Mouse (Mus musculus) ES-Bruce4 (cell line): ENCODE data around the gene Card10. TPM values are rescaled to one million over a fixed set of nuclear protein-coding genes. Genes with fewer than 3 reads are reported as not detected.

Source experiments
- H3K27ac ChIP-seq: 2 replicates; pipeline ENCODE4 v1.5.1; 2012; ENCODE audit warnings: low read length, inconsistent platforms; ENCODE audit not compliant: insufficient read depth
- H3K27me3 ChIP-seq: 2 replicates; pipeline ENCODE4 v1.6.1; 2012; ENCODE audit warnings: mild to moderate bottlenecking, low read length, inconsistent platforms; ENCODE audit not compliant: control insufficient read depth, poor library complexity, insufficient read depth, severe bottlenecking
- H3K36me3 ChIP-seq: 2 replicates; pipeline ENCODE4 v1.6.1; 2012; ENCODE audit warnings: inconsistent platforms, mild to moderate bottlenecking, low read length, moderate library complexity; ENCODE audit not compliant: control insufficient read depth, poor library complexity, insufficient read depth, severe bottlenecking
- H3K4me1 ChIP-seq: one replicate; pipeline ENCODE4 v1.8.1; 2011; ENCODE audit warnings: low read length; ENCODE audit not compliant: control insufficient read depth, insufficient read depth
- H3K4me3 ChIP-seq: 2 replicates; pipeline ENCODE4 v1.5.1; 2011; ENCODE audit warnings: low read depth, mild to moderate bottlenecking, low read length
- H3K9ac ChIP-seq: 2 replicates; pipeline ENCODE4 v1.6.1; 2012; ENCODE audit warnings: low read depth, mild to moderate bottlenecking, inconsistent platforms; ENCODE audit not compliant: poor library complexity, severe bottlenecking
- H3K9me3 ChIP-seq: replicated peaks from 2 replicates; pipeline ENCODE4 v1.6.1; 2012; ENCODE audit warnings: mild to moderate bottlenecking, low read length, inconsistent platforms; ENCODE audit not compliant: control insufficient read depth, poor library complexity, insufficient read depth, severe bottlenecking
- CTCF ChIP-seq: IDR thresholded peaks from one replicate; pipeline ENCODE4 v1.8.1; 2011; ENCODE audit warnings: low read depth, low read length
- EP300 ChIP-seq: IDR thresholded peaks from 2 replicates; pipeline ENCODE4 v1.6.1; 2011; ENCODE audit warnings: low read depth, low read length; ENCODE audit not compliant: insufficient read depth
- POLR2A ChIP-seq: IDR thresholded peaks from one replicate; pipeline ENCODE4 v1.8.1; 2011; ENCODE audit warnings: low read length; ENCODE audit not compliant: insufficient read depth
- polyA plus RNA-seq: library from polyadenylated mRNA; stranded (reverse); fragments of >200 nt; gene quantifications from 2 replicates; pipeline ENCODE4 v1.2.4, GENCODE M21; 2011; ENCODE audit warnings: low read depth; ENCODE audit not compliant: missing spikeins, insufficient read depth, insufficient read length

The Card10 gene
- polyA plus RNA-seq, 1 experiment, result 19.6 TPM

DNA sequence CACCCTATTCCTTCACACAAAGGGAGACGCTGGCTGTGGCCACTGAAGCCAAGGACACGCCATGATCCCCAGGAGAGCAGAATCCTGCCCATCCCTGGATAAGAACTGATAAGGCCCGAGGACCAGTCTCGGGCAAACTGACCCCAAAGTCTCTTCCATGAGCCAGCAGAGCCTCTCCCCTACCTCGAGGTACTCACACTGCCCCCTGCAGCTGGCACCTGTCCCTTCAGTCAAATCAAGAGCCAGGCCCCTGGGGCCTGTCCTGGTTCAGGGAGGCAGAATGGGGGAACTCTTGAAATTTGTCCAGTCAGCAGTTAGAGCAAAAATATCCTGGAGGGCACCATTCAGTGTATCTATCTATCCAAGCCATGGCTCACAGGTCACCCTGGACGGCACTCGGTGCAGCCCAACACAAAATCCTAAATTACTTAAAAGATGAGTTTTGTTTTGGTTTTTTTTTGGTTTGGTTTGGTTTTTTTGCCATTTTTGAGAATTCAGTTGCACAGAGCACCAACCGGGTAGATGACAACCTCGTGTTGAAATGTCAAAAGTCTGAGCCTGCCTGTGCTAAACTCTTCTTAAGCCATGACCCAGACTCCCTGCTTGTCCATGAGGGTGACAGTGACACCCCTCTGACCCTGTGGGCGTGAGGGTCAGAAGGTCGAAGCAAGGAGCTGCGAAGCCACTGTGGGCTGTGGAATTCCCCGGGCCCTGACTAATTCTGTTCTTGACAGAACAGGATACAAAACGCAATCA lies 20.3 kb downstream of the Card10 start:
- TF ChIP-seq EP300 (no peak), CTCF (peak; percentile 24)
- Histone ChIP-seq H3K9ac (no peak overlapping the region), H3K4me1 (peaks cover 11% of the 10 kb centered on the region), H3K9me3 (no peaks in the 10 kb centered on the region), H3K27ac (no peak overlapping the region), H3K4me3 (no peak overlapping the region), H3K36me3 (no peaks in the 10 kb centered on the region), H3K27me3 (no peaks in the 10 kb centered on the region)

DNA sequence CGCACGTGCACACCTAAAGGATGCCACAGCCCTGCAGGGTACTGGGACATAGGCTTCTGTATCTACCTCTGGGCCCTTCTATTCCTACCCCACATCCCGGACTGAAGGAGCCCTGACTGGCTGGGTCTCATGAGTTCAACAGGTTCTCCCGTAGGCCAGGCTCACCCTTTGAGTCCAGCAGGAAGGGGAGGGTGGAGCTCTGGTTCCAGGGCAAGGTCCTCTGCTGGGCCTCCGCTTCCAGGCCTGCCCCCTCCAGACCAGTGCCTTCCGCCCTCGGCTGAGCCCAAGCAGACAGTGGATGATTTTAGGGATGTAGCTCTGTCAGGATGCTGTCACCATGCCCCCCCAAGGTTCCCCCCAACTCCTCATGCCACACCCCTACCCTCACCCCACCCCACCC lies 21.9 kb downstream of the Card10 start:
- no peaks in the 10 kb centered on the region for H3K36me3 ChIP-seq
- H3K9ac ChIP-seq, result no peak overlapping the region
- no peaks in the 10 kb centered on the region for H3K27me3 ChIP-seq
- H3K9me3 ChIP-seq, result no peaks in the 10 kb centered on the region
- H3K4me3 ChIP-seq, result no peak overlapping the region
- no peak for TF ChIP-seq POLR2A
- no peak for TF ChIP-seq CTCF
- TF ChIP-seq EP300, result no peak
- H3K4me1 ChIP-seq, result peaks cover 7% of the 10 kb centered on the region
- no peak overlapping the region for H3K27ac ChIP-seq

DNA sequence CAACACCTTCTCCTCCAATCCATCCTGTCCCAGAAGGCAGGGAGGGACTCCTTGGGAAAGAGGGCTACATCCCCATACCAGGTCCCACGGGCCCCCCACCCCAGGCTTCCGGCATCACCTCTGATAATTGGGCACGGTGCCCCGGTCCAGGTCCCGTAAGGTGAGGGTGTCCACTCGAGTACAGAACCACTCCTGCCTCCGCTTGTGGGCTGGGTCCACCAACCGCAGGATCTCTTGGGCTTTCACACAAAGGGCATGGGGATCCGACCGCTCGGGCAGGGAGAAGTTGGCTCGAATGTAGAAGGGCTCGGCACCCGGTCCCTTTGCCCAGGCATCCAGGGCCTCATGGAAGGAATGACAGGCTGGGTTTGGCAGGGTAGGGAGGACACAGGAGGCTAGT lies 22.5 kb downstream of the Card10 start:
- Histone ChIP-seq H3K27ac (no peak overlapping the region), H3K4me1 (peaks cover 7% of the 10 kb centered on the region), H3K9ac (no peak overlapping the region), H3K4me3 (no peak overlapping the region), H3K36me3 (peaks cover 3% of the 10 kb centered on the region; the same call in 1 of the 2 replicates), H3K9me3 (no peaks in the 10 kb centered on the region), H3K27me3 (no peaks in the 10 kb centered on the region)
- TF ChIP-seq CTCF (no peak), EP300 (no peak), POLR2A (no peak)

DNA sequence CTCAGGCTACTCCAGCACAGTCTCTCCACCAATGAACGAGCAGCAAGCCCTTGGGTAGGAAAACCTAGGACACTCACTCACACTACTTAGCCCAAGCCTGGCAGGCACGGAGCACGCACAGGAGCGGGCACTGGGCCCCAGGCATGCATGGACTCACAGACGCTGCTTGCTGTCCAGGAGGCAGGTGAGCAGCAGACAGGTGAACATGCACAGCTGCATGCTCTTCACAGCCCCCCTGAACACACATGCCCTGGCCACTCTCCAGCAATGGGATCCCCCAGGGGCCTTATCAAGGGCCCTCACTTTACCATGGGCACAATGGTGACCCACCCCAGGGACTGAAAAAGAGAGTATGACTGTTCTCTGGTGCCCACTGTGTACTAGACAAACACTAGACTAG lies 23.2 kb downstream of the Card10 start:
- H3K9ac ChIP-seq, result no peak overlapping the region
- TF ChIP-seq CTCF (no peak), EP300 (no peak), POLR2A (no peak)

DNA sequence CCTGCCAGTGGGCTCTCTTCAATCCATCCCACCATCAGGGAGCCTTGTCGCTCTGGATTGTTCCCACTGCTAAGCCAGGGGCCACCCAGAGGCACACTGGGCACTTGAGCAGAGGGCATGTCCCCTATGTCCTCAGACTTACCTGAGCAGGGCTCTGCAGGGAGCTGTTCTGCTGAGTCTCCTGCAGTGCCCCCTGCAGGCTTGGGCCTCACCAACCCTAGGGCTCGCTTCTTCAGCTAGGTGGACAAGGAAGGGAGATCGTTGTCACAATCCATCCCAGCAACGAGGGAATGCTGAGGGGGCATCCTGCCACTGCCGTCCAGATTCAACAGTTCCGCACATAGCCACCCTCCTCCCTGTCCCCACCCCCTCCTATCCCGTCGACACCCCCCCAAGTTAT lies 23.6 kb downstream of the Card10 start:
- TF ChIP-seq EP300 (no peak), CTCF (peak; percentile 61)
- Histone ChIP-seq H3K9me3 (no peaks in the 10 kb centered on the region), H3K36me3 (peaks cover 6% of the 10 kb centered on the region; the same call in 1 of the 2 replicates), H3K27me3 (no peaks in the 10 kb centered on the region), H3K27ac (peak overlapping the region; percentile 62), H3K4me3 (no peak overlapping the region), H3K4me1 (peaks cover 7% of the 10 kb centered on the region), H3K9ac (no peak overlapping the region)

More for the DNA sequence above, 23.2 kb downstream of the Card10 start:
- Histone ChIP-seq H3K9me3 (no peaks in the 10 kb centered on the region), H3K36me3 (peaks cover 6% of the 10 kb centered on the region; the same call in 1 of the 2 replicates), H3K4me1 (peaks cover 7% of the 10 kb centered on the region), H3K27ac (no peak overlapping the region), H3K4me3 (no peak overlapping the region), H3K27me3 (no peaks in the 10 kb centered on the region)

DNA sequence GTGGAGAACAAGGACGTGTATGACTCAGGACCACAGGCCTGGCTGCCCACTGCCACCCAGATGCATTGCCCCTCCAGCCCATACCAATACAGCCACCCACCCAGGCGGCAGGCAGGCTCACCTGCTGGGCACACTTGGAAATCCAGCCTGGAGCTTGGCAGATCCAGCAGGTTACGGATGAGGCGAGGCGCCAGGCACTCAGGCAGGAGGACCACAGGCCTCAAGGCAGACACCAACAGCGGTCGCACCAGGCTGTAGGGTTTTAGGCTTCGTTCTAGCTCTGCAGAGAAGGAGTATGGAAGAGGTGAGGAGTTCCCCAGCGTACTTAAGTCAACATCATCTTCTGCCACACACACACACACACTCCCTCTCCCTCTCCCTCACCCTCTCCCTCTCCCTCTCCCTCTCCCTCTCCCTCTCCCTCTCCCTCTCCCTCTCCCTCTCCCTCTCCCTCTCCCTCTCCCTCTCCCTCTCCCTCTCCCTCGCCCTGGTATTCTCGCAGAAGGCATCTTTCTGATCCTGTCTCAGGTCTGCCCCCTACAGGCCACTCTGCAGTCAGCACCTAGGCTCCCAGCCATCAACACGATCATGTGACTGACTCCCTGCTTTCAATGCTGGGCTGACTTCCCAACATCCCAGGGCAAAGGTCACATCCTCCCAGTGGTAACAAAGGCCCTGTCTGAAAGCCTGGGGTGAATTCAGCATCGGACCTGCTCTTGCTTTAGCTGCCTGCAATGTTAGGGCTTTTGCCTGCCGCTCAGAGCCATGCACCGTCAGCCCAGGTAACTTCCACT lies 24.6 kb downstream of the Card10 start:
- H3K4me1 ChIP-seq, result peaks cover 6% of the 10 kb centered on the region
- H3K27me3 ChIP-seq, result no peaks in the 10 kb centered on the region
- H3K9me3 ChIP-seq, result no peaks in the 10 kb centered on the region
- H3K36me3 ChIP-seq, result peaks cover 6% of the 10 kb centered on the region; the same call in 1 of the 2 replicates
- H3K27ac ChIP-seq, result peak overlapping the region; percentile 62
- H3K9ac ChIP-seq, result no peak overlapping the region
- no peak overlapping the region for H3K4me3 ChIP-seq
- peak; percentile 85 for TF ChIP-seq EP300
- TF ChIP-seq POLR2A, result no peak
- TF ChIP-seq CTCF, result peak; percentile 86
